Mouse (Mus musculus): ENCODE data around the gene Efhc1. TPM values are rescaled to one million over a fixed set of nuclear protein-coding genes. Genes with fewer than 3 reads are reported as not detected.

The Efhc1 gene
- polyA plus RNA-seq, 1 experiment from 2014 or later = 1.2 TPM

DNA sequence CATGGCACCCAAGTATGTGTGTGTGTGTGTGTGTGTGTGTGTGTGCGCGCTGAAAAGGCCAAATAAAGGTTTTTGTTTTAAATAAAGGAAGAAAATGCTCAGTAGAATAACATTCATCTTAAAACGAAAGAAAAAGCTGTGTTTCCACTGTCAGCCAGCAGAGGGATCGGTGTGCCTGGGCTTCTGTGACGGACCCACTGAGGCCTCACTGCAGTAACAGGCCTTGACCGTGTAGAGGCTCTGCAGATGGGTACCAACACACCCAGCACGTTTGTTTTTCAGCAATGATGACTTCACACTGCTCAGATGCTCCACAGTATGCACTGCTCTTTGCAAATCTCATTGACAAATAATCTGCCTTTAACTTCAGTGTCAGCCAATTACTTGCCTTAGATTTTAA, 18.0 kb upstream of the Efhc1 start:
- WGBS = 17% methylated on average over 7 of the region's 7 CpGs
- Histone ChIP-seq H3K9ac (ENCODE audit: low read length) (no peak overlapping the region), H3K36me3 (ENCODE audit: control insufficient read depth, insufficient read depth, low read length) (no peaks in the 10 kb centered on the region; the same call in 1 of the 2 replicates), H3K27ac (replicated peaks; ENCODE audit: low read depth, low read length) (no peak overlapping the region), H3K9me3 (ENCODE audit: control insufficient read depth, low read length) (no peaks in the 10 kb centered on the region), H3K4me1 (ENCODE audit: control insufficient read depth, insufficient read depth, low read length) (no peaks in the 10 kb centered on the region), H3K4me2 (ENCODE audit: low read depth, severe bottlenecking) (no peak overlapping the region), H3K27me3 (ENCODE audit: control insufficient read depth, insufficient read depth, low read length) (no peaks in the 10 kb centered on the region), H3K4me3 (ENCODE audit: low read depth, low read length) (no peak overlapping the region)
- DNase-seq (ENCODE audit: low spot score) = peak; percentile 76
- no peak for ATAC-seq (ENCODE audit: insufficient number of reproducible peaks, low FRiP score, low TSS enrichment, low read depth)

DNA sequence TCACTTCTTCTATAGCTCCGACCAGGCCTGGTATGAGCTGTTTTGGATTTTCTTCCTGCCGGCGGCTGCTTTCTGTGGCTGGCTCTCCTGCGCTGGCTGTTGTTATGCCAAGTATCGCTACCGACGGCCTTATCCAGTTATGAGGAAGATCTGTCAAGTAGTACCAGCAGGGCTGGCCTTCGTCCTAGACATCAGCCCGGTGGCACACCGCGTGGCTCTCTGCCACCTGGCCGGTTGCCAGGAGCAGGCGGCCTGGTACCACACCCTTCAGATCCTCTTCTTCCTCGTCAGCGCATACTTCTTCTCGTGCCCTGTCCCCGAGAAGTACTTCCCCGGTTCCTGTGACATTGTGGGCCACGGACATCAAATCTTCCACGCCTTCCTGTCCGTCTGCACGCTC, 16.3 kb upstream of the Efhc1 start:
- no peak overlapping the region for H3K27ac ChIP-seq (replicated peaks; ENCODE audit: low read depth, low read length)
- DNase-seq (ENCODE audit: low spot score) (no peak), ATAC-seq (ENCODE audit: insufficient number of reproducible peaks, low FRiP score, low TSS enrichment, low read depth) (no peak)
- no peak overlapping the region for H3K4me3 ChIP-seq (ENCODE audit: low read depth, low read length)
- H3K4me1 ChIP-seq (ENCODE audit: control insufficient read depth, insufficient read depth, low read length) = no peaks in the 10 kb centered on the region
- no peaks in the 10 kb centered on the region for H3K27me3 ChIP-seq (ENCODE audit: control insufficient read depth, insufficient read depth, low read length)
- H3K9me3 ChIP-seq (ENCODE audit: control insufficient read depth, low read length) = no peaks in the 10 kb centered on the region
- H3K4me2 ChIP-seq (ENCODE audit: low read depth, severe bottlenecking) = no peak overlapping the region
- WGBS = 94% methylated on average over 22 of the region's 22 CpGs
- no peak overlapping the region for H3K9ac ChIP-seq (ENCODE audit: low read length)
- no peaks in the 10 kb centered on the region; the same call in 1 of the 2 replicates for H3K36me3 ChIP-seq (ENCODE audit: control insufficient read depth, insufficient read depth, low read length)

DNA sequence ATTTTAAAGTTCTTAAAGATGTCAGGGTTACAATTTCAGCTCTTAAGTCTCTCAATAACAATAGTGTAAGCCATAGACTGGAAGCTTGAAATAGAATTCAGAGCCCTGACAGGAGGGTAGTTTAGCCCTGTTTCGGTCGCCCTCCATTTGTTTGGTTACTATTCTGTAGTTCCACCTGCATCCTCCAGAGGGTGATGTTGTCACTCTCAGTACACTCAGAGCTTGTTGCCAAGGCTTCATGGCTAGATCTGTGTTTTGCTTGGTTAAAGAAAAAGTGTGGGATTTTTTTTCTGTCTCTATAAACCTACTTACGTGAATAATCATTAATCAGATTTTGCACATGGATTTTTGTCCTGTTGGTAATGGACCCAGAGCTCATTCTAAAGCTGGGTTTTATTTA, 12.4 kb upstream of the Efhc1 start:
- Histone ChIP-seq H3K27me3 (ENCODE audit: control insufficient read depth, insufficient read depth, low read length) (no peaks in the 10 kb centered on the region), H3K9ac (ENCODE audit: low read length) (no peak overlapping the region), H3K27ac (replicated peaks; ENCODE audit: low read depth, low read length) (no peak overlapping the region), H3K4me2 (ENCODE audit: low read depth, severe bottlenecking) (no peak overlapping the region), H3K4me3 (ENCODE audit: low read depth, low read length) (no peak overlapping the region), H3K4me1 (ENCODE audit: control insufficient read depth, insufficient read depth, low read length) (no peaks in the 10 kb centered on the region), H3K9me3 (ENCODE audit: control insufficient read depth, low read length) (no peaks in the 10 kb centered on the region), H3K36me3 (ENCODE audit: control insufficient read depth, insufficient read depth, low read length) (no peaks in the 10 kb centered on the region; the same call in 1 of the 2 replicates)
- ATAC-seq (ENCODE audit: insufficient number of reproducible peaks, low FRiP score, low TSS enrichment, low read depth) (no peak), DNase-seq (ENCODE audit: low spot score) (peak; percentile 60)
- WGBS = 32% methylated on average over 3 of the region's 3 CpGs

DNA sequence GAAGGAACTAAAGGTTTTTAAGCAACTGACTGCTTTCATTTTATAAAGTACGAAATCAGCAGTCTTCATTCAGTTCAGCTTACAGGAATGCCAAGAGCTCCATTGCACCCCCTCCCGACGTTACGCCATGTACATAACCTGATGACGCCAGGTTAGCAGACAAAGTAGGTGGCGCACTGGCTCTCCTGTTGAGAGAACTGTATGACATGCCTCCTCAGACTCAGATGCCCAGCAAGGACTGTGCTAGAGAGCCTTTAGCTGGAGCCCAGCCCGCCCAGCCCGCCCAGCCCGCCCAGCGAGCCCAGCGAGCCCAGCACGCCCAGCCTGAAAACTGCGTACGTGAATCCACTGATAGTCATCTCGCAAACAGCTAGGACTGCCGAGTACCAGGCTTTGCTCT, 11.3 kb upstream of the Efhc1 start:
- no peaks in the 10 kb centered on the region for H3K27me3 ChIP-seq (ENCODE audit: control insufficient read depth, insufficient read depth, low read length)
- H3K27ac ChIP-seq (replicated peaks; ENCODE audit: low read depth, low read length) = no peak overlapping the region
- no peaks in the 10 kb centered on the region; the same call in 1 of the 2 replicates for H3K36me3 ChIP-seq (ENCODE audit: control insufficient read depth, insufficient read depth, low read length)
- H3K4me1 ChIP-seq (ENCODE audit: control insufficient read depth, insufficient read depth, low read length) = no peaks in the 10 kb centered on the region
- H3K4me2 ChIP-seq (ENCODE audit: low read depth, severe bottlenecking) = no peak overlapping the region
- peak; percentile 26 for DNase-seq (ENCODE audit: low spot score)
- 61% methylated on average over 16 of the region's 16 CpGs for WGBS
- no peak overlapping the region for H3K4me3 ChIP-seq (ENCODE audit: low read depth, low read length)
- no peak overlapping the region for H3K9ac ChIP-seq (ENCODE audit: low read length)
- no peaks in the 10 kb centered on the region for H3K9me3 ChIP-seq (ENCODE audit: control insufficient read depth, low read length)
- no peak for ATAC-seq (ENCODE audit: insufficient number of reproducible peaks, low FRiP score, low TSS enrichment, low read depth)

DNA sequence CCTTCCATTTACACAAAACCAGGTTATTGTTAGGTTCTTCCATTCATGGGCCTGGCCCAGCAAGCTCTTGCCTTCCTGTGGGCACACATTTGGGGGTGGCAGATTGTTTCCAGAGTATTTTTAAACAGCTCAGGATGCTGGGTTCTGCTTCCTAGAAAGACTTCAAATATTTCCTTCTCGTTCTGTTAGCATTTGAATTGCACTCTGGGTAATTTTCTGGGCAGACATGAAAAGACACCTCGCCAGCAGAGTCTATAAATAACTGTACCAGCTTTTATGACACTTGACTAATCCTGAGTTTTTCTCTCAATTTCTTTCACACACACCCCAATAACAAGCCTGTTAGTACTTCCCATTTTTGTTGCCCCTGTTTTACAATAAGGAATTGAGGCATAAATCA, 10.1 kb upstream of the Efhc1 start:
- no peak overlapping the region for H3K4me3 ChIP-seq (ENCODE audit: low read depth, low read length)
- no peaks in the 10 kb centered on the region for H3K9me3 ChIP-seq (ENCODE audit: control insufficient read depth, low read length)
- no peak for DNase-seq (ENCODE audit: low spot score)
- no peak overlapping the region for H3K9ac ChIP-seq (ENCODE audit: low read length)
- WGBS = 58% methylated on average over 2 of the region's 2 CpGs
- H3K27ac ChIP-seq (replicated peaks; ENCODE audit: low read depth, low read length) = no peak overlapping the region
- H3K4me1 ChIP-seq (ENCODE audit: control insufficient read depth, insufficient read depth, low read length) = no peaks in the 10 kb centered on the region
- H3K27me3 ChIP-seq (ENCODE audit: control insufficient read depth, insufficient read depth, low read length) = no peaks in the 10 kb centered on the region
- ATAC-seq (ENCODE audit: insufficient number of reproducible peaks, low FRiP score, low TSS enrichment, low read depth) = no peak
- H3K4me2 ChIP-seq (ENCODE audit: low read depth, severe bottlenecking) = no peak overlapping the region
- H3K36me3 ChIP-seq (ENCODE audit: control insufficient read depth, insufficient read depth, low read length) = no peaks in the 10 kb centered on the region; the same call in 1 of the 2 replicates

DNA sequence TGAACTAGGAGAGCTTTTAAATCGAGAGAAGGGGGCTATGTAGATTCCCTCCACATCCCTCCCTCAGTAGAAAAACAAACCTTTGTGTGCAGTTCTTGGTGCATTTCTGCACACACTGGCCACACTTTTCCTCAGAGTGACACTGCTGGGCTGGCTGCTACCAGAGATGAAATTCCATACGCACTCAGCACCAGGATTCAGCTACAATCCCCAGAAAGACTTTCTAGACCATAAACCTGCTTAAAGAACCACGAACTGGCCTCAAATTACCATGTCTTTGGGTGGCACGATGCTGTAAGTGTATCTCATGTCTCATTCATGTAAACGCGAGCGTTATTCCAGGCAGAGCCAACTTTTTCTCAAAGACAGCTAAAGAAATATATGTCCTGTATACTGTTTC, 9.6 kb upstream of the Efhc1 start:
- H3K4me3 ChIP-seq (ENCODE audit: low read depth, low read length) = no peak overlapping the region
- WGBS = 84% methylated on average over 7 of the region's 7 CpGs
- H3K4me2 ChIP-seq (ENCODE audit: low read depth, severe bottlenecking) = no peak overlapping the region
- no peak overlapping the region for H3K27ac ChIP-seq (replicated peaks; ENCODE audit: low read depth, low read length)
- no peaks in the 10 kb centered on the region for H3K27me3 ChIP-seq (ENCODE audit: control insufficient read depth, insufficient read depth, low read length)
- no peaks in the 10 kb centered on the region for H3K9me3 ChIP-seq (ENCODE audit: control insufficient read depth, low read length)
- no peak for ATAC-seq (ENCODE audit: insufficient number of reproducible peaks, low FRiP score, low TSS enrichment, low read depth)
- DNase-seq (ENCODE audit: low spot score) = no peak
- no peaks in the 10 kb centered on the region for H3K4me1 ChIP-seq (ENCODE audit: control insufficient read depth, insufficient read depth, low read length)
- no peak overlapping the region for H3K9ac ChIP-seq (ENCODE audit: low read length)
- no peaks in the 10 kb centered on the region; the same call in 1 of the 2 replicates for H3K36me3 ChIP-seq (ENCODE audit: control insufficient read depth, insufficient read depth, low read length)

DNA sequence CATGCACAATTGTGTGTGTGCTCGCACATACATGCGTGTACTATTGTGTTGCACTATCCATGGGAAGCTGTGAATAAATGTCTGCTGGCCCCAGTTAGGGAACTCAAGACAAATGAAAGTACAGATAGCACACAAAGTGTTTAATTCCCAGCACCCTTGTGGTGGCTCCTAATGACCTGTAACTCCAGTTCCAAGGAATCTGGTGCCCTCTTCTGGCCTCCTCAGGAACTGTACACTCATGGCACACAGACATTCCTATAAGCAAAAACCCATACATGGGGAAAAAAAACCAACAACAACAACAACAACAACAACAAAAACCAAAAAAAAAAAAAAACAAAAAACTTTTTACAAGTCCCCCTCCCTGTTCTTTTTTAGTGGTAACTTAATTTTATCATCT, 8.4 kb upstream of the Efhc1 start:
- no peak overlapping the region for H3K27ac ChIP-seq (replicated peaks; ENCODE audit: low read depth, low read length)
- ATAC-seq (ENCODE audit: insufficient number of reproducible peaks, low FRiP score, low TSS enrichment, low read depth) (no peak), DNase-seq (ENCODE audit: low spot score) (no peak)
- 90% methylated on average over 2 of the region's 2 CpGs for WGBS
- H3K9me3 ChIP-seq (ENCODE audit: control insufficient read depth, low read length) = no peaks in the 10 kb centered on the region
- H3K9ac ChIP-seq (ENCODE audit: low read length) = no peak overlapping the region
- H3K36me3 ChIP-seq (ENCODE audit: control insufficient read depth, insufficient read depth, low read length) = no peaks in the 10 kb centered on the region
- H3K4me3 ChIP-seq (ENCODE audit: low read depth, low read length) = no peak overlapping the region
- no peak overlapping the region for H3K4me2 ChIP-seq (ENCODE audit: low read depth, severe bottlenecking)
- no peaks in the 10 kb centered on the region for H3K27me3 ChIP-seq (ENCODE audit: control insufficient read depth, insufficient read depth, low read length)
- no peaks in the 10 kb centered on the region for H3K4me1 ChIP-seq (ENCODE audit: control insufficient read depth, insufficient read depth, low read length)

DNA sequence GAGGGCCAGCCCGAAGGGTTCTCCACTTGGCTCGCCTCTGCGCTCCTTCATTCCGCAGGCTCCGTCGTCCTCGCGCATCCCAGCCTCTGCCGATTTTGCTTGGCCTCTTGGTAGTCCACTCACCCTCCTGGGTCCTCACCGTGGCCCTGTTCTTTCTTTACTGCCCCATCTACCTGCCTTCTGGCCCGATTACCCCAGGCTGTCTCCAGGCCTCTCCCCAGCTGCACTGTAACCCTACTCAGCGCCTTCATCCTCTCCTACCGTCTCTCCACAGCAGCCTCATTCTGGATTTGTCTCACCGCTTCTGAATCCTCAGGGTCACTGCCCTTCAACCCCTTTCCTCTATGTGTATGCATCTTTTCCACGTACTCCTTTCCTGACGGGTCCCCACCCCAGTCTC, 373 bp downstream of the Efhc1 start:
- H3K36me3 ChIP-seq (ENCODE audit: control insufficient read depth, insufficient read depth, low read length) = no peaks in the 10 kb centered on the region
- H3K4me3 ChIP-seq (ENCODE audit: low read depth, low read length) = peak overlapping the region; percentile 50
- DNase-seq (ENCODE audit: low spot score) (no peak), ATAC-seq (ENCODE audit: insufficient number of reproducible peaks, low FRiP score, low TSS enrichment, low read depth) (no peak; the same call in 1 of the 2 replicates)
- no peaks in the 10 kb centered on the region for H3K27me3 ChIP-seq (ENCODE audit: control insufficient read depth, insufficient read depth, low read length)
- peak overlapping the region; percentile 70 for H3K4me2 ChIP-seq (ENCODE audit: low read depth, severe bottlenecking)
- 0 out of 2 replicates have a peak, but pooled peaks cover 3% of the 10 kb centered on the region for H3K4me1 ChIP-seq (ENCODE audit: control insufficient read depth, insufficient read depth, low read length)
- H3K9me3 ChIP-seq (ENCODE audit: control insufficient read depth, low read length) = no peaks in the 10 kb centered on the region
- no peak overlapping the region for H3K27ac ChIP-seq (replicated peaks; ENCODE audit: low read depth, low read length)
- WGBS = 3% methylated on average over 14 of the region's 16 CpGs
- peak overlapping the region; percentile 72 for H3K9ac ChIP-seq (ENCODE audit: low read length)

DNA sequence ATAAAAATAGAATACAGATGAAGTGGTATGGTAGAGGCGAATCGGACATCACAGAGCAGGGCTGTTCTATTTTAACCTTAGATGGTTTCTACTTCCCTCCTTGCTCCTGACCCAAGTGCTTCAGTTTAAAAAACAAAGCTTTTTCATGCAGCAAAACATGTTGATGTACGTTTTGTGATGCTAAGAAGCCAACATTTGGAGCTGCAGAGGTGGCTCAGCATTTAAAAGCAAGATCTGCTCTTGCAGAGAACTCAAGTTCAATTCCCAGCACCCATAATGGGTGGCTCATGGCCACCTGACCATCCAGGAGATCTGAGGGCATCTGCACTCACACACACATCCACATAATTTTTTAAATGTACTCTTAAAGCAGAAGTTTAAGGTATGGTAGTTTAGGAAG, 3.5 kb downstream of the Efhc1 start:
- ATAC-seq (ENCODE audit: insufficient number of reproducible peaks, low FRiP score, low TSS enrichment, low read depth) (no peak), DNase-seq (ENCODE audit: low spot score) (no peak)
- no peaks in the 10 kb centered on the region for H3K36me3 ChIP-seq (ENCODE audit: control insufficient read depth, insufficient read depth, low read length)
- no peak overlapping the region for H3K4me3 ChIP-seq (ENCODE audit: low read depth, low read length)
- H3K27ac ChIP-seq (replicated peaks; ENCODE audit: low read depth, low read length) = no peak overlapping the region
- 84% methylated on average over 3 of the region's 3 CpGs for WGBS
- H3K9ac ChIP-seq (ENCODE audit: low read length) = no peak overlapping the region
- no peaks in the 10 kb centered on the region for H3K9me3 ChIP-seq (ENCODE audit: control insufficient read depth, low read length)
- 0 out of 2 replicates have a peak, but pooled peaks cover 3% of the 10 kb centered on the region for H3K4me1 ChIP-seq (ENCODE audit: control insufficient read depth, insufficient read depth, low read length)
- H3K27me3 ChIP-seq (ENCODE audit: control insufficient read depth, insufficient read depth, low read length) = no peaks in the 10 kb centered on the region
- no peak overlapping the region for H3K4me2 ChIP-seq (ENCODE audit: low read depth, severe bottlenecking)

All from limb, embryonic 11.5 days (tissue).